Mouse (Mus musculus): Measurements from ENCODE around the gene Syf2. TPM values are rescaled to one million over a fixed set of nuclear protein-coding genes. Genes with fewer than 3 reads are reported as not detected.
A peak's percentile ranks its signal among the peaks of the same experiment; 100 is the strongest.

Gene Syf2
- total RNA-seq, 2 experiments from 2014 or later, result 77.2 to 88.8 TPM

DNA sequence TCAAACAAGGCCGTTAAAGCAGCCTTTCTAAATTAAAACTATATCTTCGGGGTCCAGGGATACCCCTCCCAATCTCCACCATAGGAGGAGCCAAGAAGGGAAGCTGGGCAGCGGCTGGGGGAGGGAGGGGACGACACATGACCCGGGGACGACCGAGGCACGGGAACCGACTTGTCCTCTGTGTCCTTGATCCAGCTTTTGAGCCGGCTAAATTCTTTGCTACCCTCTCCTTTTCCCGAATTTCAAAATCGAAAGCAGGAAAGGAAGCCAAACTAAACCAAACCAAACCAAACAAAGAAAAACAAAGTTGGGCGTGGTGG is 7.8 kb upstream of the Syf2 start:
- peak; percentile 57 to 66 for DNase-seq (ENCODE audit: low spot score in 2 of 2)

DNA sequence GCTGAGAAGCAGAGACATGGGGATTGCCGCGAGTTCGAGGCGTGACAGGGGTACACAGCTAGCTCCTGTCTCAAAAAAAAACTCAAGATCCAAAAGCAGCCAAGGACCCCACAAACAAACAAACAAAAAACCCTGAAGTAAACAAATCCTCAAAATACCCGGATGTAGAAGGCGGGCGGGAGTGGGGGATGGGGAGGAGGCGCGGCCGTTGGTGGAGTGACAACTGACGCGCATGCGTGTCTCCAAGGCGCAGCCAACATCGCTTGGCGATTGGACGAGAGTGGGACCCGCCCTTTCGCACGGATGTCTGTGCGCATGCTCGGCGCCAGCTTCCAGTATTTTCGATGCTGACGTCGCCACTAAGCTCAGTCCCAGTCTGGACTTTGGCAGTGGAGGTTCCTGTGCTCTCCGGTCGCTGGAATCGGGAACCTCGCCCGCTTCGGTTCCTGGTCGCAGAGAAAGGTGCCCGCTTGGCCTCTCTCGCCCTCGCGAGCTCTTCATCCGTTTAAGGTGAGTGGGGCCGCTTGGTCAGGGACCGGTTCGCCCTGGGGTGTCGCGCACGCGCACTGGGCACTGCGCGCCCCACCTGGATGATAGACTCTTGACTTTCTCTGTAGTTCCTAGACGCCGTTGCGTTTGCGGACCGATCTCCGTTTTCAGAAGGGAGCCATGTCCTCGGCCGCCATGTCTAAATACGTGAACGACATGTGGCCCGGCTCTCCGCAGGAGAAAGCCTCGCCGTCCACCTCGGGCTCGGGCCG is 7.3 kb upstream of the Syf2 start, which contains the start of gene Rsrp1:
TSS of gene Rsrp1 (plus strand) at position 335 of the 761 bp plus-strand sequence.
- DNase-seq (ENCODE audit: low spot score in 2 of 2), result peak; percentile 94 to 96

GRCm38 (mm10) chr4:134924019-134924741 is 6.5 kb upstream of the Syf2 start:
- DNase-seq (ENCODE audit: low spot score in 2 of 2), result peak; percentile 59 to 67

DNA sequence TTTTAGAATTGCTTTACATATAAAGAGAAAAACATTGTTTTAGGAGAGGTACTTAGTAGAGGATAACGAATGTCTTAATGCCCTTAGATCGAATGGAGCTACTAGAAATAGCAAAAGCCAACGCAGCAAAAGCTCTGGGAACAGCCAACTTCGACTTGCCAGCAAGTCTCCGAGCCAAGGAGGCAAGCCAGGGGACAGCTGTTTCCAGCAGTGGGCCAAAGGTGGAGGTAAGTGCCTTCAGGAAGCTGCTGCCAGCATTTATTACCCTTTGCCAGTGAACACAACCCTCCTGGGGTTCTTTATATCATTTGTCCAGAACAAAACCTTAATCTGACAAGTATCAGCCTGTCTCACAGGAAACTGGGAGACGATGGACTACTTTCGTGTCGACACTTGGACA is 5.5 kb upstream of the Syf2 start:
- DNase-seq (ENCODE audit: low spot score in 2 of 2), result no peak

- no peak for DNase-seq (ENCODE audit: low spot score in 2 of 2)
These were observed 2.8 kb upstream of the Syf2 start for GRCm38 (mm10) chr4:134927815-134928463.

GRCm38 (mm10) chr4:134928464-134928836 is 2.2 kb upstream of the Syf2 start:
- no peak for DNase-seq (ENCODE audit: low spot score in 2 of 2)

- no peak for DNase-seq (ENCODE audit: low spot score in 2 of 2)
These were observed 1.2 kb upstream of the Syf2 start for GRCm38 (mm10) chr4:134929536-134929935.

GRCm38 (mm10) chr4:134930190-134930589 is 508 bp upstream of the Syf2 start:
- DNase-seq (ENCODE audit: low spot score in 2 of 2), result no peak

GRCm38 (mm10) chr4:134937240-134938176 is 6.8 kb downstream of the Syf2 start:
- DNase-seq (ENCODE audit: low spot score in 2 of 2), result no peak

DNA sequence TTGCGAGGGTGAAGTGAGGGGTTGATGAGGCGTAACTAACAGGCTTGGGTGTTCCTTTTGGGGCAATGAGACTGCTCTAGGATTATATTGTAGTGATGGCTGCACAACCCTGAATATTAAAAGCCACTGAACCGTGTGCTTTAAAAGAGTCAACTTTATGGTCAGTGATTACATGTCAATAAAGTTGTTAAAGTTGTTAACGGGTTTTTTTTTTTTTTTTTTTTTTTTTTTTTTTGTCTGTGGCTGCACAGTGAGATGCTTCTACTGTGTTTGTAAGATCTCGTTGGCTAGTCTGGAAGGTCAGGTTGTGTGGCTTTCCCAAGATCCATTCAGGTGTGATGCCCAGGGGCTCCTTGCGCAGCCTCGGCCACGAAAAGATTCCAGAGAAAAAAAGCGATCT is 9.2 kb downstream of the Syf2 start:
- DNase-seq (ENCODE audit: low spot score in 2 of 2), result no peak

DNA sequence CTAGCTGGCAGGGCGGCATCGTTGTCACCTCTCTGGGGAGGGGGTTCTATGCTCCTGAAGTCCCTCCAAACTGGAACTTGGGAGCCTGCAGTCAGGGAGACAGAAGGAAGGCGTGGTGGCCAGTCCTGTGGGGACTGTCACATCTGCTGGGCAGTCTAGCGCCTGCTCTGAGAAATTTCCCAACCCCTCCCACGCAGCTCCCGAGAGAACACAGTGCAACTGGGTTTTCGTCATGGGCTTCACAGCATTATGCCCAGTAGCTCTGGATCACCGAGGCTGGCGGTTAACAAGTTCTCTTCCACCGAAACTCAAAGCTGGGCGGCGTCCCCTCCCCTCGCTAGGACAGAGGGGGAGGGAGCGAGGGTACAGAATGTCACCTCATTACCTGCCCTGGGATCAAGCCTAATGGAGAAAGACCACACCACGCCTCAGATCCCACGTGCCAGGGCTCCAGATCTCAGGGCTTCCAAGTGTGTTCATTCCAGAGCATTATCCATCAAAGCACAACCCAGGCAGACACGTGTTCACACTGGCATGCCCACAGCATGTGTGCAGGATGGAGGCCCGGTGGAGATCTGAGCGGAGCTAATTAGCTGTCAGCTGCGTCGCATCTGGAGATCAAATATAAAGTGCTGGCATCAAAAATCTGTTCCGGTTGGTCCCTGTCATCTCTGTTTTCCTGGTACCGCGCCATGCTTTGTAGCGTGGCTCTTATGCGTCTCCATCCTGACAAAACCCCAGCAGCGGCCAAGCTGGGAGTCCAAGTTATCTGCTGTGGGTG is 13.2 kb downstream of the Syf2 start:
- no peak for DNase-seq (ENCODE audit: low spot score in 2 of 2)

DNA sequence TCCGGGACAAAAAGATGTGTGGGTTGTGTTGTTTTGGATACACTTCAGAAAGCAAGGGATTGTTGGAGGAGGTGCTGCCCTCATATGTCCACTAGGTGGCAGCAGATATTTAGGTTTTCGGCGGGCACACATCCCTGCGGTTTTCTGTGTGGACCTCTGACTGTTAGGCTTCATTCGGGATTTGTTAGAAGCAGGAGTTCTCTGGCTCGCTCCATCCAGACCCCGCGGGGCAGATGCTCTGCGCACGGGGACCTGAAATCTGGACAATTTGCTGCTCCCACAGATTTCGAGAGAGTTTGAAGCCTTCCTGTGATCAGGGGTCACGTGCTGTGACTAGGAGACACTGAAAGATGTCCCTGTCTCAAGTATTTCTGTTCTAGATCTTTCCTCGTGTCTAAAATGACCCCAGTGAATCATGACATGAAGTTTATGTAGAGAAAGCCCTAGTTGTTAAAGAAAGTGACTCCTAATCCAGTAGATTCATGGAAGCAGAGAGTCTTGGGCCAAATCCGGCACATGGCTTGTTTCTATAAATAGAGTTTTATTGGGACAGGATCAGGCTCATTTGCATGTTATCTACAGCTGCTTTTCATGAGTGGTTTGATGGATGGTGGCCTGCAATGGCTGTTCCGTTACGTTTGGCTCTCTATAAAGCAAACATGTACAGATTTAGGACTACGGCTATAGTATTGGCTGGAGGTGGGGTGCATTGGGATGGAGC is 15.5 kb downstream of the Syf2 start:
- peak; percentile 61 to 65 for DNase-seq (ENCODE audit: low spot score in 2 of 2)

DNA sequence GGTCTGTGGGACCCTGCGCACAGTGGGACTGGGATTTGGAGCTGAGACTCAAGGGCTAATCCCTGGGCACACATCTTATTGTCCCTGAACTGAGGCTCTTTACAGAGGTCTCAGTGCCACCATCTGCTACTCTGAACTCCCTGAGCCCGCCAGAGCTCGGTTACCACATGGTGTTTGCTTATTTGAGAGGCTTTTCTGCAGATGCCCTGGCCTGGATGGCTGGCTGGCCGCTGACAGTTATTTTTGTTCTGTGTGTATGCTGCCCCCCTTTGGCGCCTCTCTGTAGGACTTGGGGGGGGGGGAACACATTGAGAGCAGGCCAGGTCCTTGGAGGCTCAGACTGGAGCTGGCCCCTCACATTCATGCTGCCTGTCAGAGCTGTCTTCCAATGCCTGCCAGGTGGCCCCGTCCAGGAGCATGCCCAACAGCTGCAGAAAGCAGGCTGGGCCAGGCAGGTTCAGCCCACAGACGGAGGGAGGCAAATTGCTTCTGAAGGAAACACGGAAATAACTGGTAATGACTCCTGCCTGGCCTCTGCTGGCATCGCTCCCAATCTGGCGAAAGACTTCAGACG is 19.9 kb downstream of the Syf2 start:
- no peak for DNase-seq (ENCODE audit: low spot score in 2 of 2)

DNA sequence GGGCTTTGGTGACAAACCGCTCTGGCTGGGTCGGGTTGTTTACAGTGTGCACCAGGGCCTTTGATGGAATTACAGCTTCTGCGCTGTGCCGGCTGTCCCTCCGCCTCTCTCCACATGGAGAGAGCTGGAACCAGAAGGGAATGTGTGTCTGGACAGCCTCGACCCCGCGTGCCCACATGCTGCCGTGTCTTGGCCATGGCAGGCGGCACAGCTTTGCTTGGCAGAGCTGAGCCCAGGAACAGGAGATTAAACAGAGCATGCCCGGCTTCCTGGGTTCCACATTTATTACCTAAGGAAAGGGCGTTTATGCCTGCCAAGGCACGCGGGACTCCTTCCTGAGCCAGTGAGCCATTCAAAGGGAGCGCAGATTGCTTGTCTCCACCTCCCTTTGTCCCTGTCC is 23.8 kb downstream of the Syf2 start:
- no peak for DNase-seq (ENCODE audit: low spot score in 2 of 2)

DNA sequence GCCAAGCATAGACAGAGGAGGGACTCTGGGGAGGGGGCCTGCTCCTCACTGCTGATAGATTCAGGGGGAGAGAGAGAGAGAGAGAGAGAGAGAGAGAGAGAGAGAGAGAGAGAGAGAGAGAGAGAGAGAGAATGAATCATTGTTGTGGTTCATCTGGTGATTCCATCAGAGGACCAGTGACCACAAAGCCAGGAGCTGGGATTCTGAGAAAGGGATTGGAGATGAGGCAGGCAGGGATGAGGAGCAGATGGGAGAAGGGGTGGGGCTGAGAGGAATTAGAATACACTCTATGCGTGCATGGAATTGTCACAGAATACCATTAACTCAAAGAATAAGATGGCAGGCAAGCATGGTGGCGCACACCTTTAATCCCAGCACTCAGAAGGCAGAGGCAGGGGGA is 24.5 kb downstream of the Syf2 start:
- DNase-seq (ENCODE audit: low spot score in 2 of 2), result no peak

GRCm38 (mm10) chr4:134955845-134956244 is 25.1 kb downstream of the Syf2 start:
- DNase-seq (ENCODE audit: low spot score in 2 of 2), result no peak

GRCm38 (mm10) chr4:134956328-134956727 is 25.6 kb downstream of the Syf2 start:
- DNase-seq (ENCODE audit: low spot score in 2 of 2), result peak; percentile 64 to 71

GRCm38 (mm10) chr4:134963021-134963776 is 32.5 kb downstream of the Syf2 start:
- peak in 1 of 2 experiments; percentile 43 for DNase-seq (ENCODE audit: low spot score in 2 of 2)

Measured in adrenal gland, adult 18-20 months (tissue).